Mouse (Mus musculus): ENCODE data around the gene Poc1b.
"Not testable (repeated sequence)": the region's sequence is repeated elsewhere in the genome, so short reads cannot be mapped to it uniquely, and the experiment has no call there.

Gene Poc1b

GRCm38 (mm10) chr10:99157697-99158096 is 50.9 kb downstream of the Poc1b start:
- DNase-seq (ENCODE audit: low spot score), result not testable (repeated sequence)

- DNase-seq (ENCODE audit: low spot score), result no peak
These were observed 55.2 kb downstream of the Poc1b start for GRCm38 (mm10) chr10:99161987-99162582.

GRCm38 (mm10) chr10:99163002-99163401 is 56.2 kb downstream of the Poc1b start:
- DNase-seq (ENCODE audit: low spot score), result no peak

- no peak for DNase-seq (ENCODE audit: low spot score)
These were observed 58.1 kb downstream of the Poc1b start for GRCm38 (mm10) chr10:99164871-99165477.

DNA sequence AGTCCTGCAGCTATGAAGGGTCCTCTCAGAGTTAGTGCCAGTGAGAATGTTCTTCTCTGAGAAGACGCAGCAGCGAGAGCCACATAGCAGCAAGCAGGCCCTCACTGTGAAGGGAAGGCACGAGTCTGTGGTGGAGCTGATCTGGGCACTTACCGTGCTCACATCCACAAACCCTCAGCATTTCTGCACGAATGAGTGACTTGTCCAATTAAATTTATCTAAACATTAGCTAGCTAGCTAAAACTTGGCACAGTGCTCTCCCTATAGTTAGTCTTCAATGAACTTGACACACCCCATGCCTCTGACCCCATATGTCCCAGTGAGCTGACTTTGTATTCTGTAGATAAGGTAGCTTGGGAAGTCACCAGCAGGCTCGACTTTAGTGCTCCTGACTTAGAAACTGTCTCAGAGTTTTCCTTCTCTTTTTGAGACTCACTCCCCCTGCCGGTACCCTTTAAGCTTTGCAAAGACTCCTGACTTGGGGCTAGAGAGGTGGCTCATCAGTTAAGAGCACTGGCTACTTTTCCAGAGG is 59.0 kb downstream of the Poc1b start:
- DNase-seq (ENCODE audit: low spot score), result no peak

GRCm38 (mm10) chr10:99166392-99166791 is 59.6 kb downstream of the Poc1b start:
- no peak for DNase-seq (ENCODE audit: low spot score)

- DNase-seq (ENCODE audit: low spot score), result no peak
These were observed 61.6 kb downstream of the Poc1b start for GRCm38 (mm10) chr10:99168404-99168803.

DNA sequence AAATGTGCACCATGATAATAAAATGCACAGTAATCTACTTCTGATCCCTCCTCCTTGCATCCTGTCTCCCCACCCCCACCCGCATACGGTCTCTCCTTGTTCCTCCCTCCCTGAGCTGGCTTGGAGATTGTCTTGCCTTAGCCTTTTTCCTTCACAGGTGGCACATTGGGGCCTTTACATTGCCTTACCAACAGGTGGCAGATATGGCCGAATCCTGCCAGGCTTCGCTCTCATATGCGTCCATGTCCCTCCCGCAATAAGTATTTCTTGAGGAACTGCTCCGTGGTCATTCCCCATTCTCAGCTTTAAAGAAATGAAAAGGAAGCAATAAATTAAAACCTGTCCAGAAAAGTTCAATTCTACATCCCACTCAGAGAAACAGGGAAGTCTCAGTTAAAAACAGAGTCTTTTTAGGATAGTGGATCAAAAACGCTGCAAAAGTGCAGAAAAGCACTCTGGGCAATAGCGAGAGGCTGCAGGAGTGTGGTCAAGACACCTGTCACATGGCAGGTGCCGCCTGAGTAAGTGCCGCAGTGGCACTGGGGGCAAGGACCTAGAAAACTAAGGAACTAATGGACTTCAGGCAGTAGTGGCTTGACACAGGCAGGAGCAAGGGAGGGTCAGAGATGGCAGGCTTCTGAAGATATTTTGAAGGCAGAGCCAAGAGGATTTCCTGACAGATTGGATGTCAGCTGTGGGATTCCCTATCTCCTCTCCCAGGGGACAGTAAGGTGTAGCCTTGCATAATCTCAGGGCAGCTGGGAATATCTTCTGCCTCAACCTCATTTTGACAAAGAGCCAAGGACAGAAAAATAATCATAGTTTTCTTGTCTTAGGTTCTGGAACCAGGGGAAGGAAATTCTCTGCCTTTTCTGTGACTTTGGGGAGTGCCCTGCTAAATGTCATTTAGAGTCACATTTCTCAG is 62.3 kb downstream of the Poc1b start:
- DNase-seq (ENCODE audit: low spot score), result no peak

- DNase-seq (ENCODE audit: low spot score), result no peak
These were observed 62.9 kb downstream of the Poc1b start for GRCm38 (mm10) chr10:99169765-99170129.

DNA sequence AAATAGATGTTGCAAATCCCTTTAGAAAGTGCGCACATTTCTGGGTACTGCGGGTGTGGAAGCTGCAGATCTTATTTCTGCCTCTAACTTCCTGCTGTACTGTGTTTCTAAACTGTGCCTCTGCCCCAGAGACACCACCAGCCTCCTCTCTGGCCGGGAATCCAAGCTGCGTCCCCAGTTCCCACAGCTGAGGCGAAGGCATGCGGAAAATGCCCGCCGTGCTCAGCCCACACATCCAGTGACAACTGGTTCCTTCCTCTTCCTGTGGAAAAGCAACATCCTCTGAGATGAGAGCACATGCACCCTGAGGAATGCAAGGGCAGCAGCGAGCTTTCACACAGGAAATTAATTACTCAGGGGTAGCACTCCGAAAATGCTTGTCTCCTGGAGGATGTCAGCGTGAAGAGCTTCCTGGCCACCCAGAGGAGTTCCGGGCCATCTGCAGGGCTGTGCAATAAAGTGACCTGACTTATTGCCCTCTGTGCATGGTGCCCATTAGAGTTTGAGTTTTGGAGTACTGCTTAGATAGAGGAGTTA is 65.2 kb downstream of the Poc1b start:
- DNase-seq (ENCODE audit: low spot score), result no peak

- DNase-seq (ENCODE audit: low spot score), result no peak
These were observed 66.2 kb downstream of the Poc1b start for GRCm38 (mm10) chr10:99172906-99173507.

DNA sequence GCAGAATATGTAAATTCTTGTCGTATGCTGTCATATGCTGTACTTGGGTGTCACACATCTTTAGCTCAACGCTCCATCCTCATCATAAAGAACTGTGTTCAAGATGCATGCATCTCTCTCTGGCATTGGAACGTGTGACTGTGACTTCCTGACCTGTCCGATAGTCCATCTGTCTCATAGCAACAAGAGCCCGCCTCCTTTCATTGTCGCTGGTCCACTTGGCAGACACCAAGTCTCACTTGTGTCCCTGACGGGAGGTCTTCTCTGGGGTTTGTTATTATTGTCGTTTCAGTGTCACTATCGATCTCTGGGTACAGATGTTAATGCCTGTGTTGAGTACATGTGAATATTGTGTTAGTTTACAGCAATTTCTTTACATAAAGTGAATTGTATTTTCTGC is 70.1 kb downstream of the Poc1b start:
- DNase-seq (ENCODE audit: low spot score), result no peak

- no peak for DNase-seq (ENCODE audit: low spot score)
These were observed 71.3 kb downstream of the Poc1b start for GRCm38 (mm10) chr10:99178118-99178517.

DNA sequence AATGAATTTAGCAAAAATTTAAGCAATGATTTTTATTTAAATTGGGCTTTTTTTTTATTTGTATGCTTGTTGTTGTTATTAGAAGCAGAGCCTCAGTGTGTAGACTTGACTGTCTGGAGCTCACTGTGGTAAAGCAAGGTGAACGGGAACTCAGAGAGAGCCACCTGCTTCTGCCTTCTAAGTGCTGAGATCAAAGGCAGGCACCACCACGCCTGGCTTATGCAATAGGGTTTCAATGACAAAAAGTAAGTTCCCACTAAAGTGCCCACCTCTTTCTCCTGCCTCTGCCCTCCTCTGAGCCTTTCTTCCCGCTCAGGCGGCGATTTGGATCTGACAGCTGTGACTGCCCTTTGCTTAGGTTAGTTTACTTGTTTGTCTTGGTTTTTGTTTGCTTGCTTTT is 72.3 kb downstream of the Poc1b start:
- no peak for DNase-seq (ENCODE audit: low spot score)

DNA sequence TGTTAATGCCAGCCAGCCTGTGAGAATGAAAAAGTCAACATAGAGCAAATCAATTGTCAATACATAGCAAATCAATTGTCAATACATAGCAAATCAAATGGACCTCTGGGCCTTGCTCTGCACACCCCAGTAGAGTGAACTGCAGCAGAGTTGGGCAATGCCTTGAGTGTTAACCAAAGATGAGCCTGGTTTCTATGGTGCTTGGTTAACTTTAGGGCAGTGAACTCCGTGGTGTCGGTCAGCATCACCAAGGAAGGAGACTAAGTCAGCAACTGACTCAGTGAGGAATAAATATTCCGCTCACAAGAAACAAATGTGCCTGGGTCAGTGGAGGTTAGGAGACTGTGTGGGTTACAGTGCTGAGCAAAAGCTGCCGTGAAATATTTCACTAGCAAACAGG is 72.7 kb downstream of the Poc1b start:
- no peak for DNase-seq (ENCODE audit: low spot score)

- DNase-seq (ENCODE audit: low spot score), result no peak
These were observed 74.7 kb downstream of the Poc1b start for GRCm38 (mm10) chr10:99181497-99181896.

GRCm38 (mm10) chr10:99182107-99182506 is 75.3 kb downstream of the Poc1b start:
- no peak for DNase-seq (ENCODE audit: low spot score)

GRCm38 (mm10) chr10:99188175-99188574 is 81.3 kb downstream of the Poc1b start:
- DNase-seq (ENCODE audit: low spot score), result no peak

GRCm38 (mm10) chr10:99188656-99189603 is 82.1 kb downstream of the Poc1b start:
- no peak for DNase-seq (ENCODE audit: low spot score)

GRCm38 (mm10) chr10:99190798-99191197 is 84.0 kb downstream of the Poc1b start:
- DNase-seq (ENCODE audit: low spot score), result no peak

- DNase-seq (ENCODE audit: low spot score), result no peak
These were observed 87.7 kb downstream of the Poc1b start for GRCm38 (mm10) chr10:99194451-99195055.
